Mouse (Mus musculus): ENCODE measurements around the gene Rab11fip2. TPM values are rescaled to one million over a fixed set of nuclear protein-coding genes. Genes with fewer than 3 reads are reported as not detected.
A peak's percentile ranks its signal among the peaks of the same experiment; 100 is the strongest.

Rab11fip2 gene
- total RNA-seq (2021), result 10 to 100 TPM; 27.2 to 30.7 TPM
- long read RNA-seq, experiment 1, result 0 reads
- long read RNA-seq, experiment 2, partial matches to known transcripts, result 4 of 12 reads
- long read RNA-seq, experiment 2, other reads (novel, unspliced or antisense), result 8 of 12 reads

DNA sequence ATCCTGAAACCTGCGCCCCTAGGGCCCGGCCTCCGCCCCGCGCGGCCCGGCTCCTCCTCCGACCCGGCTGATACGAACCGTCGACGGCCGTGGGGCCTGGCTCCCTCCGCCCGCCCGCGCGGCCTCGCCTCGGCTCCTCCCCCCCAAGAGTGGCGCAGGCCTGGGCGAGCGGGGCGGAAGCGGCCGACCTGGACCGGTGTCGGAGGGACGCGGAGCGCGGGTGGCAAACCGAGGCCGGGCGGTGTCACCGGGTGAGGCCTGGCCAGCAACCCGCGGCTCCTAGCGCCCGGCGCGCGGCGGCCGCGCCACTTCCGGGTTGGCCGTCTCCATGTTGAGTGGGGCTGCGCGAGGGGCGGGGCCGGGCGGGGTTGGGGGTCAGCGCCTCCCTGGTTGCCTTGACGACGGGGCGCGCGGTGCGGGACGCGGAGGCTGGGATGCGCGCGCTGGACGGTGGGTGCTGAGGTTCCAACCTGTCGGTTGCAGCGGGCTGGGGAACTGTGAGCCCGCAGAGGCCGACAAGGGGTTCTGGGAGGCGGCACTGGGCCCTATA is at the start of gene Rab11fip2:
TSS of gene Rab11fip2 (minus strand) at position 333 of the 550 bp plus-strand sequence.
- peak; percentile 73 to 76 for DNase-seq (ENCODE audit: low spot score in 2 of 2)

DNA sequence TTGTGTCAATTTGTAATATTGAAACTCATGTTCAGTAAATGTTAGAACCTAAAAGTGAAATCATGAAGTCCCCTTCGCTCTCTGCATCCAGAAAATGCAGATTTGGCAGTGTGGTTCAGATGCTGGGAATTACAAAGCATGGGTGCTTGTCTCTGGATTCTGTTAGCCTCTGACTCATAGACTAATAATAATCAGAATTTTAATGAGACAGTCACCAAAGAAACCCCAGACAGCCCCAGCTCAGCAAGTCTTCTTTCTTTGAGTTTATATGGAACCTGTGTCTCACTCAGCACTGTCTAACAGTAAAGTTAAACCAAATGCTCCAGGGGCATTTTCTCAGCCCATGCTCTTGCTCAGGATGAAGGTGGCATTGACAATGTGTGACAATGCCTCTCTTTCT is 38.1 kb upstream of the Rab11fip2 start:
- DNase-seq (ENCODE audit: low spot score in 2 of 2), result no peak

DNA sequence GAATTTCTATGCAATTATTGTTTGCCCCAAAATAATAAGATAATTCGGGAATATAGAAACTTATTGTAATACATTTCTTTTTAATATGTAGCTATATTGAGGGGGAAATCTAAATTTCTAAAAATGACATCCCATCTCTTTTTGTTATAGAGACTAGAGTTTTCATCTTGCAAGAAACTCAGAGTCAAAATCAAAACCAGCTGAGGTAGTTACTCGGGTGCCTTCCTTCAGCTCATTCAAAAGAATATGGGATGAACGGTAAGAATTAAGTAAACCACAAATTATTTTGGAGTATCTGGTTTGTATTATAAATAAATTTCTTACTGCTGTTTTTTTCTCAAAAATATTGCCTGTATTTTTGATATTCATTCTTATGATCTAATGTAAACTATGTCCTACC is 11.5 kb upstream of the Rab11fip2 start:
- no peak for DNase-seq (ENCODE audit: low spot score in 2 of 2)

DNA sequence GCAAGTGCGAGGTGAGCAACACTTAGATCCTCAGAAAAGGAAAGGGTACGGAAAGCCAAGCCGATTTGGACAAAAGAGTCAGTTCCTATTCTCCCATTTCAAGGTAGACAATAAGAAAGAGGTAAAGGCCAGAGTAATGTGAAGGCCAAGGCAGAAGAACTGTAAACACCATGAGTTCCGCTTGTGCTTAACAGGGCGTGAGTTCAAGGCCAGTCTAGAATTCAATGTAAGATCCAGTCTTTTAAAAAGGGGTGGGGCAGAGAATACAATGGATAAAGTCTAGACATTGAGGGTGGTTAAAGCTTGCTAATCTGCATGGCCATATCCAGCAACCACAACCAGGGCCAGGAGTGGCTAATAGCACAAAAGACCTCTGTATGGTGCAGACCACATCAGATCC is 6.3 kb upstream of the Rab11fip2 start:
- DNase-seq (ENCODE audit: low spot score in 2 of 2), result no peak

DNA sequence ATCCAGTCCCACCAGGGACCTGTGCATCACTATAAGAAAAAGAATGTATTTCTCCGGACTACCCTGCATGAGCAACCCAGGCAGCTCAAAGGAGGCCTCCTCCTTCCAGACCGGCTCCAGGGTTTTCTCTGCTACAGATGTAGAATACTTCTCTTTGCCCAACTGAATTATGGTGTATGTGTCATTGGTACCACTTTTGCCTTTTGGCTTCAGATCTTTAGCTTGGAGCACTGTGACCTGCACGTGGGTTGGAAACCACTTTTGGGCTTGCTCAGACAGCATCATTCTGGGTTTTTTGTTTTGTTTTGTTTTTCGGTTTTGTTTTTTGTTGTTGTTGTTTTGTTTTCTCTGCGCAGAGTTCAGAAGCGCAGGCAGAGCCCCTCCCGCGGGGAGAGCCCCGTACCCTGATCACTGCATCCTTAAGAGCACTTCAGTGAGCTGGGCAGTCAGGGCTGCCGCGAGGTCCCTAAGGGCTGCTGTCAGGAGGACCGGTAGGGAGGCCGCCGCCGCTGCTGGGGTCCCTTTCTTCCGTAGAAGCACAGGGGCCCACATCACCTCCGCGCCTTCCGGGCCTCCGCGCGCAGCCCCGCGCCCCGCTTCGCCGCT is 635 bp downstream of the Rab11fip2 start:
- no peak for DNase-seq (ENCODE audit: low spot score in 2 of 2)

DNA sequence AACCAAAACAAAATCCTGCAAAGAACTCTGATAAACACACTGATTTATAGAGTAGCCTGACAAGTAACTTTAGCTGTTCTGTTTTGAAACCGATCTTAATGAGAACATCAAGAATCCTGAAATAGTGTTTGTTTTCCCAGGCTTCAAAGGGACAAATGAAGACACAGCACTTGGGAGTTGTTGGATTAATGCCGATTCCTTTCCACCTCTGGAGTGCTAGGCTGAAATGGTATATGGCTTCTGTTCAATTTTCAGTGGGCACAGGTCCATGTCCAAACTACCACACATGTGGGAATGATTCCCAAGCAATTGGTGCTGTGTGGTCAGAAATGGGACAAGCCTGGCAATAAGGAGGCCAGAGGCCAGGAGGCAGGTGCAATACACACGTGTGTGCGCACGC is 3.7 kb downstream of the Rab11fip2 start:
- no peak for DNase-seq (ENCODE audit: low spot score in 2 of 2)

DNA sequence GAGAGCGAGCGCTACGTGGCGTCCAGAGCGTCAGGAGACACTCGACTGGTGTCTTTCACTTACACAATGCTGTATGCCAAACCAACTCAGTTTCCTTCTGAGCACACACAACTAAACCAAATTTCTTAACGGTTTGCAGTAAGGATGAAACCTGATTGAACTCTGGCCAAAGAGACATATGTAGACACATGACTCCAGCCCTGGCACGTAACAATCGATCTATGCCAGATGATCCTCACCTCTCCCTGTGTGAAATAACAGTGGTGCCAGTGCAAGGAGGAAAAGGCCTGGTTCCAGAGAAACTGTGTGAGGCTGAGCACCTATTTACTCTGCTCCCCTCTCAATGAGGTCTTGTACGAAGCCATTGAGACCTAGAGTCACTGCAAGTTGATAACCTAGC is 11.4 kb downstream of the Rab11fip2 start:
- no peak for DNase-seq (ENCODE audit: low spot score in 2 of 2)

DNA sequence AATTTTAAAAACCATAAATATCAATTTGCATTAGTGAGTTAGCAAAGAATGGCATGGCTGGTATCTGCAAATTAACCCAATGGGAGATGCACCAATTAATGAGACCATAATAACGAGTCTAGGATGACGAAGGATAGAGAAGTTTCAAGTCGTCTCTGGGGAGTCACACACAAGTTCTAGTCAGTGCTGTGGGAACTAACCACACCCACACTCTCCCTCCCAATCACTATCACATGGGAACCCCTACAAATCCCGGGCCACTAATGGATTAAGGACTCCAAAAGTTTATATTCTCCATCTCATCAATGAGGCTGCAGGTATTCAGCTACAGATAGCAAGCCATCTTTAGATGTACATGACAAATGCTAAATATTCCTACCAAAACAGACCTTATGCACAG is 14.8 kb downstream of the Rab11fip2 start:
- no peak for DNase-seq (ENCODE audit: low spot score in 2 of 2)

DNA sequence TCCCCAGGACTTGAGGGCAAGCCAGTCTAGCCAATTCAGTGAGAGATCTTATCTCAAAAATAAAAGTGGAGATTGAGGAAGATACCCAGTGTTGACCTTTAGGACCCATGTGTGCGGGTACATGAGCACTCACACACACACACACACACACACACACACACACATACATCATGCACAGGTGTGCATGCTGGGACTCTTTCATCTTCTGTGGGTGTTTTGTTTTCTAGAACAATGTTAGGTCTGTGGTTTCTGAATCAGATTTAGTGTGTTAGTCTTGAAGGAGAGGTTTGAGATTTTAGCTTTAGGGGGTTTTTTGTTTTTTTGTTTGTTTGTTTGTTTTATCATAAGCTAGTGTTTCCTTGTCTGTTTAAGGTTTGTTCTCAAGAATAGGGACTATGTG is 17.3 kb downstream of the Rab11fip2 start:
- no peak for DNase-seq (ENCODE audit: low spot score in 2 of 2)

DNA sequence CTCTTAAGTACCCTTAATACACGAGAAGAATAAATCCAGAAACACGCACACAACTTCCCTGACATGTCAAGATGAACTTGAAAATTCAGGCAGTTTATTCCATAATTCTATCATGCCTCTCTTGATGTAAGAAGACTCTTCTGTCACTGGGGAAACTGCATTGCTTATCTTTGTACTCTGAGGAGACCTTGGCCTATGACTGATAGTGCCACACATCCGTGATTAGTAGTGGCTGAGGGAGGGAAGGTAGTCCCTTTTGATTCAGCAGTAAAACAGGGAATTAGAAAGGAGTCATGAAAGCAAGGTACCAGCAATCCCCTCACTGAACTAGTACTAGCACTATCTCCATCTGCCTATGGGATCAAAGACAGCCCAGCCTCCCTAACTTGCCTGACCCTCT is 22.6 kb downstream of the Rab11fip2 start:
- DNase-seq (ENCODE audit: low spot score in 2 of 2), result no peak

DNA sequence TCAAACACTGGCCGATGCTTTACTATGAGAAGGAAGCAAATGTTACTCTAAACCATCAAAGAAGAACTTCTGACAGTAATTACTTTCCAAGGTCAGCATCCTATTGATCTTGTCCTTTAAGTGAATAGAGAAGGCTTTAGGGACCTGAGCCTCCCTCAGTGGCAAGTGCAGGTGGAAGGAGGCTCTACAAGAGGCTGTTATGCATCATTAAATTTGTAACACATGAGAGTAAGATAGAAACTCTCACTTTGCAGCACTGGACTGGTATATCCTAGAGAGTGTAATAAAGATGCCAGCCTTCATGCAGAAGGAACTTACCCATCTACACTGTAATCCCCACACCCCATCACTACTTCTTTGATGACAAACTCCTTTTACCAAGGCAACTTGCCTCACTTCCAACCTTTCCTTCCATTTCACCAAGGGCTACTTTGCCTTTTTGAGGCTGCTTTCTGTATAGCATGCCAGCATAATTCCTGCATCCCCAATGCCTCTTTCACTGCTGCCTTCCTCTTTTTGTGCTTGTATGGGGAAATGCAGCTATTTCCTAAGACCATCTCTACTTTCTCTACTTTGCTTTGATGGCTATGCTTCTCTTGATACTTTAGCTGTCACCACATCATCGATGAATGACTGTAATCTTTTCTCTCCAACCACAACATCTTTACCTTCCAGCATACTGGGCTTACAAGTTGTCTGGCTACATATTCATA is 25.4 kb downstream of the Rab11fip2 start:
- DNase-seq (ENCODE audit: low spot score in 2 of 2), result no peak

DNA sequence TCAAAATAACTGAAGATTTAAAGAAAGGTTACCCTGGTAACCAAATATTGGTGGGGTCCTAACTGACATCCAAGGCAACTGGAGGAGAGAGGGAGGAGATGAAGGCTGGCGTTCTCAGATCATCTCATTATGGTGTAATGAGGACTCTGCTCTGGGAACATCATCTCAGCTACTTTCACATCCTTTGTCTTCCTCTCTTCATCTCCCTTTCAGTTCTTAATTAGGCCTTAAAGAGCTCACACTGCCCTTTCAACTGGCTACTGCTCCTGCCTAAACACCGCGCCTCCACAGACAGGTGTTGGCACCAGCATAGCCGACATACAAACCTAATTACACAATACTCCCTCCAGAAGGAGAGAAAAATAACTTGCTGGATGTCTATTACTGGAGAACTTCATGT is 31.9 kb downstream of the Rab11fip2 start:
- no peak for DNase-seq (ENCODE audit: low spot score in 2 of 2)

DNA sequence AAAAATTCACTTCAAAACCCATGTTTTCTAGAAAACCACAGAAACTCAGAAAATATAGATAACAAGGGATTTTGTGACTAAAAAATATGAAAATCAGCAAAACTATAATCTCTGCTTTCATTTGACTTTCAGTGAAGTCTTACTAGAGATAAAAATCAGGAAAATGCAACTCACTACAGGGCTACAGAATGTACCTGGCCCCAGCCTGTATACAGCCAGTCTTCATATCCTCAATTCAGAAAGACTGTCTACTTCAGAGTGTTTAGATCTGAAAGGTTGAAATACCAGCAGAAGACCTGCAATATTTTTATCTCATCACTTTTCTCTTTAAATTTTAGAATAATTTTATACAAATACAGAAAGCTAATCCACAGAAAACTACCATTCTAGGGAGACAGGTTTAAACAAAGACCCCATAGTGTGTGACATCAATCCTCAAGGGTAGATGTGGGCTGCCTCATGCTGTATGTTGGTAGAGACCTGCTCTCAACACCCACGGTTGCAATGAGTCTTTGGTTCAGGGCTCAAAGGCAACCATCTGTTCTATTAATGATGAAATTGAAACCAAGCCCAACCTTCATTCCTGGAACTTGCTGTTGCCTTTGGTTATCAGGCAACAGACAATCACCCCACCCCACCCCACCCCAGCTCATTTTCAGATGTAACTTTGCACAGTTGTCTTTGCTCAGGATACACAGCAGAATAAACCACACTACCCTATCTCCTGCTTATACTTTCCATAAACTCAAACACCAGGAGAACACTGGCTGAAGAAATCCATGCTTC is 38.0 kb downstream of the Rab11fip2 start:
- DNase-seq (ENCODE audit: low spot score in 2 of 2), result no peak

DNA sequence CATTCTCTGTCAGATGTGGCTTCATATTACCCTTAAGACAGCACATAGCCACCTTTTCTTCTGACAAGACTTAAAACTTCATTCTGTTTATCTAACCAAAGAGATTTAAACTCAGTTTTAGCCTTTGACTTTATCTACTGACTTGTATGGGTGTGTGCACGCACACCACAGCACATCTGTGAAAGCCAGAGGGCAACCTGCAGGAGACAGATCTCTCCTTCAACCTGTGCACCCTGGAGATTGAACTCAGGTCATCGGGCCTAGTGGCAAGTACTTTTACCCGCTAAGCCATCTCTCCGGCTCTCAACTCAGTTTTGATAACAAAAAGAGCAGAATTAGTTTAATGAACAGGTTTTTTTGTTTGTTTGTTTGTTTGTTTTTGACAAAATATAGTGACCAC is 43.5 kb downstream of the Rab11fip2 start:
- DNase-seq (ENCODE audit: low spot score in 2 of 2), result no peak

DNA sequence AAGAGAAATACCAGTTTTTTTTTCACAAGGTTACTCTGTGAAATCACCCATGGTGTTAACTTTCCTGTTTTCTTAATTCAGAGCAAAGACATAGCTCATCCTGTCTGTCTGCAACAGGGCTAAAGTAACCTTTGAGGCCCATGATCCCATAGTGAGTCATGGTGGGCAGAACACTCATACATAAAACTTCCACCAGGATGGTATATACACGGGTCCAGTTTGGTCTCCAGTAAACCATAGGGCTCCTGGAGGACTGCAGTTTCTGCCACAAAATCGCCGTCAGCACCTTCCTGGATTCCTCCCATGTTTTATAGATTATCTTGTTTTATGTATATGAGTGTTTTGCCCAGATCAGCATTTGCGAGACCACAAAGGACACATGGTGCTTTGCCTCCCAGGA is 45.2 kb downstream of the Rab11fip2 start:
- no peak for DNase-seq (ENCODE audit: low spot score in 2 of 2)

DNA sequence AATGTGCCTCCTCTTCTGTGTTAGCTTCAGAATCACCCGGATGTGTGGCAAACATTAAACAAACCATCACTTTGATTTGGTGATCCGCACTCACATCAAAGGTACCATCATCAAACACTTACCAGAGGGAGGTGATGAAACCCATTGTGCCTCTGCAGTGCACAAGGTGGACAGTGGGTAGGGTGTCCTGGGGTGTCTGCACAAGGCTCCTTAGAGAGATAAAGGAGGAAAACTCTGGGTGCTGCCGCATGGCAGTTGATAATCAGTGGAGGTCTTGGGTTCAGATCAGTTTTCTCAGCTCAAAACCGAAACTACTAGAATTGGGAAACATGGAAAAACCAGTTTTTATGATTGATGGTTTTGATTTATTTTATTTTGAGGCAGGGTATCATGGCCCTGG is 54.1 kb downstream of the Rab11fip2 start:
- DNase-seq (ENCODE audit: low spot score in 2 of 2), result no peak

DNA sequence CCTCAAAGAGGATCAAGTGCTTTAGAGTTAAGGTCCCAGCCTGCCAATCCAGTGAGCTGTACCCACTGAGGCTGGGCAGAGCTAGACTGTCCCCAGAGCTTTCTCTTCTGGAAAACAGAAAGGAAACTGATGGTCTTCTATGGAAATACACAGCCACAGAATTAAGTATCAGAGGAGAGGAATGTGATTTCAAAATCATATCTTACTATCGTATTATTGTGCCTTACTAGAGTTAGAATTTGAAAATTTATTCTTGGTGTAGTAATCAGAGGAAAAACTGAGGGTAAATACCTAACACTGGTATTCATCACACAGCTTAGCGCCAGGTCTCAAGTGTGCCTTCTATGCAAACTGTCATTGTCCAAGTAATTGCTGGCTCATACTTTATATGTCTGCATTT is 54.6 kb downstream of the Rab11fip2 start:
- DNase-seq (ENCODE audit: low spot score in 2 of 2), result no peak

DNA sequence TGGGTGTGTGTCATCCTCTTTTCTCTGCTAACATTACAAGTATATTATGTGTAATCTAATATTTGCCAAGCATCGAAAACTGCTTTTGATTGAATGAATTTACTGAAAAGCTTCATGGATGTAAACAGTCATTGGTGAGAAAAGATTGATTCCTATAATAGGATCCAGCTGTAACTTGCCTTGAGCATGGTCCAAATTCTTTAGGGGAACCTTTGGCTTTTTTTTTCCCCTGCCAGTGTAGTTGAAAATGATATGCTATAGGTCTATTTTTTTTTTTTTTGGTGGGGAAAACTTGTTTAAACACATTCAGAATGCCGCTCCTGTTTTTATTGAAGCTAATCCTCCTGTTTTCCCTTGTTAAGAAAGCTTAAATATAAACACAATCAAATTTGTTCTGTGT is 55.6 kb downstream of the Rab11fip2 start:
- no peak for DNase-seq (ENCODE audit: low spot score in 2 of 2)

DNA sequence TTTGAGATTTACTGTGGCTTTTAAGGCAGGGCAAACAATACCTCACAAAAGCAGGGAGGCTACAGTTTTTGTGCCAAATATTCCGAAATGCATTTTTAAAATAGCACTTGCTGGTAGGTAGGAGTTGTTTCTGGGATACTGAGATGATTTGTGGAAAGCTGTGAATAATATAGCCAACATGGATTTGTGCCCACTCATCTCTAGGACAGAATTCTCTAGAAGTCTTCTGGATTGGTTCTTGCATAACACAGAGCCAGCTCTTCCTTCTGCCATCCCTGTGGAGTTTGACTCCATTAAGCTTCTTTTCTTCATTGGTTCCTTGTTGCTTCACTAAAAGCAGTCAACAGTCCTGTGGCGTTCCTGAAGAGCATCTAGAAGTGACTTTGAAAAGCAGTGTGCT is 58.2 kb downstream of the Rab11fip2 start:
- DNase-seq (ENCODE audit: low spot score in 2 of 2), result no peak

DNA sequence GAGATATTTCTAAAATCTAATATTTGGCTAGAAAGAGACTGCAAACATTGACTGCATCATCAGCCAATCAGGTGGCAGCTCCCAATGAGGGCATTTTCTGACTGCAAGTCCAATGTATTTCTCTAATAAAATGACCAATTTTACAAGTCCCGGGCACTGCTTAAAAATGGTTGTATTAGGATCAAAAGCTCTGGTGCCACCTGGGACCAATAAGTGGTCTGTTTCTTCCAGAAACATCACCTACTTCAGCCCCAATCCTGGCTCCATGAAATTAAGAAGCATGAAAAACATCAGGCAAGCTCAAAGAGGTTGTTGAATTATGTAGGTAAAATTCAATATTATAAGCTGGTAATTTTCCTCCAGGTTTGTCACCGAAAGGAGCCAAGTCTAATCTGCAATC is 66.2 kb downstream of the Rab11fip2 start:
- no peak for DNase-seq (ENCODE audit: low spot score in 2 of 2)

DNA sequence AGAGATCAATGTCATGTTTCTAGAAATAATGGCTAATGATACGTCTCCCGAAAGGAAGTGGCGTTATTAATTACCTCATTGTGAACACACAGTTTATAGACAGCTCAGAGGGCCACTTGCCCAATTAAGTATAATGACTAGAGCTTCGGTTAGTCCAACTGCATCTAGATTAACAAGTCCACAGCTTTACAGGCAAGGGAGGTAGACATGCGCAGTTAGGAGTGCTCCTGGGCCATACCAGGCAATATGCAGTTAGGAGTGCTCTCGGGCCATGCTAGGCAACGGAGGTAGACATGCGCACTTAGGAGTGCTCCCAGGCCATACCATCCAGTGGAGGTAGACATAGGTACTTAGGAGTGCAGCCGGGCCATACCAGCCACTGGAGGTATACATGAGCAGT is 76.8 kb downstream of the Rab11fip2 start:
- no peak for DNase-seq (ENCODE audit: low spot score in 2 of 2)

DNA sequence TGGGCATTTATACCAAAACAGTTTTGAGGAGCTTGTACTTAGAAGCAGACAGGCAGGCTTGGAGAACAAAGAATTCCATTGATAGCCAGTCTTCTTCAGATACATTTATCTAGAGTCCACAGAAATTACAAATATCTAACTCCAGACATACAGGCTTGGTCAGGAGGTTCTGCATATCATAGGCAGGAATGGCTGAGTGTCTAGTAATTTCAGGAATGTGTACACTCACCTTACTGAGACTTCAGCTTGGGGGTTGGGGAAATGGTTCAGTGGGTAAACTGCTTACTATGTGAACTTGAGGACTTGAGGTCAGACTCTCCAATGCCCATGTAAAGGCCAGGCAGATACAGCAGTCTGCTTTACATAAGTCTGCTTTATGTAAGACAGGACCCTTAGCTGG is 81.0 kb downstream of the Rab11fip2 start:
- DNase-seq (ENCODE audit: low spot score in 2 of 2), result no peak

All from adrenal gland, postnatal 4 days (tissue).